Mouse (Mus musculus) mesoderm, embryonic 11.5 days (tissue): ENCODE results near the gene Dusp6.

Experiments
- DNase-seq: peaks from one replicate; pipeline ENCODE4 v3.0.0-alpha.2; 2012; ENCODE audit warnings: low read depth, low spot score

Dusp6 gene

GRCm38 (mm10) chr10:99244655-99245260 is 18.3 kb upstream of the Dusp6 start:
- no peak for DNase-seq

- DNase-seq: no peak
These were observed 16.1 kb upstream of the Dusp6 start for GRCm38 (mm10) chr10:99246797-99247508.

GRCm38 (mm10) chr10:99250874-99251281 is 12.2 kb upstream of the Dusp6 start:
- DNase-seq: no peak

GRCm38 (mm10) chr10:99253412-99253811 is 9.6 kb upstream of the Dusp6 start:
- no peak for DNase-seq

- DNase-seq: no peak
These were observed 7.0 kb upstream of the Dusp6 start for GRCm38 (mm10) chr10:99255830-99256570.

GRCm38 (mm10) chr10:99257531-99257930 is 5.5 kb upstream of the Dusp6 start:
- no peak for DNase-seq

- no peak for DNase-seq
These were observed 3.2 kb upstream of the Dusp6 start for GRCm38 (mm10) chr10:99259840-99260239.

GRCm38 (mm10) chr10:99261151-99261635 is 1.8 kb upstream of the Dusp6 start:
- DNase-seq: peak; percentile 82

GRCm38 (mm10) chr10:99261636-99262318 is 1.3 kb upstream of the Dusp6 start:
- peak; percentile 88 for DNase-seq

GRCm38 (mm10) chr10:99262319-99262866 is 638 bp upstream of the Dusp6 start:
- no peak for DNase-seq

- DNase-seq: no peak
These were observed 589 bp downstream of the Dusp6 start for GRCm38 (mm10) chr10:99263419-99264221.

GRCm38 (mm10) chr10:99264301-99265010 is 1.4 kb downstream of the Dusp6 start:
- no peak for DNase-seq

- DNase-seq: peak; percentile 79
These were observed 2.1 kb downstream of the Dusp6 start for GRCm38 (mm10) chr10:99265011-99265694.

GRCm38 (mm10) chr10:99266025-99266424 is 3.0 kb downstream of the Dusp6 start:
- DNase-seq: no peak

- no peak for DNase-seq
These were observed 4.6 kb downstream of the Dusp6 start for GRCm38 (mm10) chr10:99267621-99268020.

- DNase-seq: peak; percentile 77
These were observed 5.6 kb downstream of the Dusp6 start for GRCm38 (mm10) chr10:99268421-99269300.

GRCm38 (mm10) chr10:99269301-99269701 is 6.3 kb downstream of the Dusp6 start:
- peak; percentile 73 for DNase-seq

- no peak for DNase-seq
These were observed 6.7 kb downstream of the Dusp6 start for GRCm38 (mm10) chr10:99269704-99270103.
